Mouse (Mus musculus) heart, embryonic 15.5 days (tissue): Measurements from ENCODE around the gene Mrps2. TPM values are rescaled to one million over a fixed set of nuclear protein-coding genes. Genes with fewer than 3 reads are reported as not detected.
"Not testable (repeated sequence)": the region's sequence is repeated elsewhere in the genome, so short reads cannot be mapped to it uniquely, and the experiment has no call there.

Experiments used
- ATAC-seq: fragments of 200-750 bp; cut with Nextera tagmentation; replicated peaks from 2 replicates; pipeline ENCODE4 v1.8.0; 2017; ENCODE audit warnings: low read depth, moderate TSS enrichment; ENCODE audit not compliant: insufficient number of reproducible peaks, insufficient read depth, low FRiP score
- H3K27ac ChIP-seq: fragments of 300-500 bp; sonication (generic); 2 replicates; pipeline ENCODE4 v1.5.1; 2015; ENCODE audit warnings: mild to moderate bottlenecking, inconsistent platforms
- H3K27me3 ChIP-seq: fragments of 300-500 bp; sonication (generic); 2 replicates; pipeline ENCODE4 v1.6.1; 2015; ENCODE audit warnings: inconsistent platforms
- H3K36me3 ChIP-seq: fragments of 300-500 bp; sonication (generic); 2 replicates; pipeline ENCODE4 v1.6.1; 2015; ENCODE audit warnings: mild to moderate bottlenecking, inconsistent platforms
- H3K4me1 ChIP-seq: fragments of 300-500 bp; sonication (generic); replicated peaks from 2 replicates; pipeline ENCODE4 v1.6.1; 2015; ENCODE audit warnings: inconsistent platforms
- H3K4me2 ChIP-seq: fragments of 300-500 bp; sonication (generic); 2 replicates; pipeline ENCODE4 v1.6.1; 2015; ENCODE audit warnings: inconsistent platforms, mild to moderate bottlenecking, moderate library complexity
- H3K4me3 ChIP-seq: fragments of 300-500 bp; sonication (generic); 2 replicates; pipeline ENCODE4 v1.5.1; 2015; ENCODE audit warnings: mild to moderate bottlenecking, inconsistent platforms
- H3K9ac ChIP-seq: fragments of 300-500 bp; sonication (generic); 2 replicates; pipeline ENCODE4 v1.6.1; 2015; ENCODE audit warnings: mild to moderate bottlenecking, inconsistent platforms
- H3K9me3 ChIP-seq: fragments of 300-500 bp; sonication (generic); replicated peaks from 2 replicates; pipeline ENCODE4 v1.6.1; 2016; ENCODE audit warnings: inconsistent platforms
- WGBS: fragments of 180-500 bp; shearing (Covaris S2); methylation state at CpG from one replicate; pipeline ENCODE4 v1.1.7; 2015; ENCODE audit warnings: mixed read lengths; 5-methylcytosine and 5-hydroxymethylcytosine counted together
- polyA plus RNA-seq: library from polyadenylated mRNA; unstranded; fragments of >200 nt; fragmentation: Nextera tagmentation; extraction: Ambion mirVana; gene quantifications from 2 replicates; pipeline ENCODE4 v1.2.1, GENCODE M21; 2015

Mrps2 gene
- polyA plus RNA-seq, 1 experiment from 2014 or later, result 45.2 TPM

DNA sequence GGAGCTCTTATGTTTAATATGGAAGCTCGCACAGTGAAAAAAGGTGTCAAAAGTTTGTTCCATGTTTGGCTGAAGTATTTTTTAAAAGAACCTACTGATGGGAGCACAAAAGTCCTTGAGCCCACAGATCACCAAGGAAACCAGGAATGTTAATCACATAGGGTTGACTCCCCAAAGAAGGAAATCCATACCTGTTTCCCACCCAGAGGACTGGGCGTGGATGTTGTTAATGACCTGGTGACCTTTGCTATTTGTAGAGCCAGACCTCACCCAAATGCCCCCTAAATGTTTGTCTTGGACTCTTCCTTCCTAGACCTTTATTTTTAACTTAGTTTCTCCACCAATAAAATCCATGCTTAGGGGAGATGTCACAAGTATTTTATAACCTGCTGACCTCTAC lies 2.7 kb downstream of the Mrps2 start:
- WGBS, result 91% methylated on average over 2 of the region's 2 CpGs
- peaks cover 29% of the 10 kb centered on the region for H3K36me3 ChIP-seq
- ATAC-seq, result no peak
- H3K9ac ChIP-seq, result no peak overlapping the region
- peaks cover 7% of the 10 kb centered on the region; the same call in 1 of the 2 replicates for H3K9me3 ChIP-seq
- no peak overlapping the region for H3K27ac ChIP-seq
- H3K4me2 ChIP-seq, result no peak overlapping the region
- H3K4me3 ChIP-seq, result no peak overlapping the region
- H3K4me1 ChIP-seq, result peaks cover 21% of the 10 kb centered on the region
- peaks cover 4% of the 10 kb centered on the region; the same call in 1 of the 2 replicates for H3K27me3 ChIP-seq

DNA sequence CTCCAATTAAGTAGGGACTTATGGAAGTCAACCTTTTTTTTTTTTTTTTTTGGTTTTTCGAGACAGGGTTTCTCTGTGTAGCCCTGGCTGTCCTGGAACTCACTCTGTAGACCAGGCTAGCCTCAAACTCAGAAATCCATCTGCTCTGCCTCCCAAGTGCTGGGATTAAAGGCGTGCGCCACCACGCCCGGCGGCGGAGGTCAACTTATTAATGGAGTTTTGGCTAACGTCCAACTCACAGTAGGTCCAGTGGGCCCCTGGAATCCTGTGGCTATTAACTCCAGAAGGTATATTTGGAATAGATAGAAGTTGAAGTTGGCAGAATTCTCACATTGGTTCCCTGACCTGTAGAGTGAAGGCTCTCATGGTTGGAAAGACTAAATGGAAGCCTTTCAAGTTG lies 4.1 kb downstream of the Mrps2 start:
- H3K4me2 ChIP-seq, H3K4me3 ChIP-seq, H3K27me3 ChIP-seq, ATAC-seq, H3K9me3 ChIP-seq, H3K27ac ChIP-seq, H3K9ac ChIP-seq: not testable (repeated sequence)
- WGBS, result 92% methylated on average over 8 of the region's 8 CpGs
- Histone ChIP-seq H3K4me1 (peaks cover 11% of the 10 kb centered on the region), H3K36me3 (peaks cover 29% of the 10 kb centered on the region)

DNA sequence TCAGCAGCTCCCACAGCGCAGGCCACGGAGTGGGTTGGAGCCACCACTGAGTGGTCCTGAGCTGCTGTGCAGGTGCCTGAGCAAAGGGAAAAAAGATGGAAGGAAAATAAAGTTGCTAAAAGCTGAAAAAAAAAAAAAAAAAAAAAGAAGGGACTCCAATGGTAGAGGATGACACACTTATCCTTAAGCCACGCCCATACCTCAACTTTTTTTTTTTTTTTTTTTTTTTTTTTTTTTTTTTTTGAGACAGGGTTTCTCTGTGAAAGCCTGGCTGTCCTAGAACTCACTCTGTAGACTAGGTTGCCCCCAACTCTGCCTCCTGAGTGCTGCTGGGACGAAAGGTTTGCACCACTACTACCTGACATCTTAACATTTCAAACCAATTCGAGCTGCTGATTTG lies 10.1 kb downstream of the Mrps2 start:
- WGBS, result 82% methylated on average over 5 of the region's 5 CpGs
- not testable (repeated sequence) for H3K9ac ChIP-seq, H3K9me3 ChIP-seq, H3K27me3 ChIP-seq, ATAC-seq, H3K36me3 ChIP-seq, H3K4me3 ChIP-seq, H3K4me2 ChIP-seq, H3K4me1 ChIP-seq, H3K27ac ChIP-seq

DNA sequence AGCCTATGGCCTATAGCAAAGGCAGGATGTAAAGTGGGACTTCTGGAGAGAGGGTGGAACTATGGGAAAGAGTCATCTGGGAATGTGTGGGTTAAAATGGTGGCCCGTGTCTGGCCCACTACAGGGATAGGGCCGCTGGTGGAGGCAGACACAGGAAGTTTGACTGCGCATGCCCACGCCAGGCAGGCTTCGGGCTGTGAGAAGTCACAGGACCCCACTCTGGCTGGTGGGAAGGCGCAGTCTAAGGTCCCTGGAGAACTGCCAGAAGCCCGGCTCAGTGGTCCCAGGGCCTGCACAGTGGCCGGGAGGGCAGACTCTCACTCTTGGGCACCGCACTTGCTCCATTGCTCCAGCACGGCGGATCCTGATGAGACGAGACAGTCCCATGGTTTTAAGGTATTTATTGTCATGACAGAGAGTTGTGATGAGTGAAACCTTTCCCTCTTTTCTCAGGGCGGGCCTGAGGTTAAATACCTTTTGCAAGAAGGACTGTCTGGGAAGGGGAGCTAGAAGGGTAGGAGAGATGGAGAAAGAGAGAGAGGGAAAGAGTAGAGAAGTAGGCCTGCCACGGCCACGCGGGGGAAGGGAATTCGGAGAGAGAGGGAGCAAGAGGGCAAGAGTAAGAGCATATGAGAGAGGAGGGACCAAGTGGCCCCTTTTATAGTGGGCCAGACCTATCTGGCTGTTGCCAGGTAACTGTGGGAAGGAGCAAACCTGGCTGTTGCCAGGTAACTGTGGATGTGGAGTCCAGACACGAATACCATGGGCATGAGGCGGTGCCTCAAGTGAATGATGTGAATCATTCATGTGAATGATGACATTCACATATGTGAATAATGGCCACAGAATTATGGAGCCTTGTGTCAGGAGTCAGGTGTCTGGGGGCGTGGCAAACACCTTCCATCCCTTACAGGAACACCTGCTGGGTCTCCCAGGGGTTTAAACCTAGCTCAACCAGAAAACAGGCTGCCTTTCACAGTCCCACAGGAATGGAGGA lies 11.6 kb downstream of the Mrps2 start:
- Histone ChIP-seq H3K36me3 (no peaks in the 10 kb centered on the region), H3K4me3 (0 out of 2 replicates have a peak overlapping the region, but pooled peaks have one; percentile 11), H3K4me2 (no peak overlapping the region), H3K27me3 (no peaks in the 10 kb centered on the region), H3K4me1 (no peaks in the 10 kb centered on the region), H3K27ac (no peak overlapping the region), H3K9ac (no peak overlapping the region), H3K9me3 (no peaks in the 10 kb centered on the region)
- ATAC-seq, result no peak
- 71% methylated on average over 20 of the region's 20 CpGs for WGBS

DNA sequence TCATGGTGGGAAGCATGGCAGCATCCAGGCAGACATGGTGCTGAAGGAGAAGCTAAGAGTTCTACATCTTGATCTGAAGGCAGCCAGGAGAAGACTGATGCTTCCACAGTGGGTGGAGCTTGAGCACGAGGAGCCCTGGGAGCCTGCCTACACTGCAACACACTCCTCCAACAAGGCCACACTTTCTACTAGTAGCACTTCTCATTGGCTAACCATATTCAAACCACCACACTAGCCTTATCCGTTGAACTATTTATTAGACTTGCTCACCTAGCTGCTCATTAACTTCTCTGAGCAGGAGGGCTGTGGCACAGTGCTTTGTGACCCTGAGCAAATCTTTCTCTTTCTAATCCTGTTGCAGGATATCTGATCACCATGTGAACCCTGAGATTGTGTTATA lies 16.0 kb downstream of the Mrps2 start:
- Histone ChIP-seq H3K9ac (no peak overlapping the region), H3K4me2 (no peak overlapping the region), H3K4me3 (no peak overlapping the region), H3K4me1 (no peaks in the 10 kb centered on the region), H3K9me3 (no peaks in the 10 kb centered on the region), H3K36me3 (no peaks in the 10 kb centered on the region), H3K27ac (no peak overlapping the region), H3K27me3 (no peaks in the 10 kb centered on the region)
- 62% methylated on average over 2 of the region's 2 CpGs for WGBS
- ATAC-seq, result no peak

DNA sequence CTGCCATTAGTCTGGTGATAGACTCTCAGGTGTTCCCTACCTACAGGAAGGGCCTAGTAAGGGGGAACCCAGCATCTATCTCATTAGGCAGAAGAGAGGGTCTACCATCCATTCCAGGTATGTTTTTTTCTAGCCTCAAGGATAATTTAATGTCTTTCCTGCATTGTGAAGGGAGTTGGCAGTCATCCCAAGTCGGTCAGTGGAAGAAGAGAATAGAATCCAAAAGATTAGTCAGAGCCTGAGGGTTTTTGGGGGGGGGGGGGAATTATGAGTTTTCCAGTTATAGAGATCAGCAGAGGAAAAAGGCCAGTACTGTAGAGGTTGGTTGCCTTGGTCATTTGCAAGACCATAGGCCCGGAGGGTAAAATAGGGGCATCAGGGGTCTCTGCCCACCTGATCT lies 26.7 kb downstream of the Mrps2 start:
- Histone ChIP-seq H3K9ac (no peak overlapping the region), H3K4me2 (no peak overlapping the region), H3K27ac (no peak overlapping the region), H3K9me3 (no peaks in the 10 kb centered on the region), H3K36me3 (no peaks in the 10 kb centered on the region), H3K4me1 (no peaks in the 10 kb centered on the region), H3K27me3 (no peaks in the 10 kb centered on the region), H3K4me3 (no peak overlapping the region)
- WGBS, result 67% methylated on average over 2 of the region's 2 CpGs
- ATAC-seq, result no peak

DNA sequence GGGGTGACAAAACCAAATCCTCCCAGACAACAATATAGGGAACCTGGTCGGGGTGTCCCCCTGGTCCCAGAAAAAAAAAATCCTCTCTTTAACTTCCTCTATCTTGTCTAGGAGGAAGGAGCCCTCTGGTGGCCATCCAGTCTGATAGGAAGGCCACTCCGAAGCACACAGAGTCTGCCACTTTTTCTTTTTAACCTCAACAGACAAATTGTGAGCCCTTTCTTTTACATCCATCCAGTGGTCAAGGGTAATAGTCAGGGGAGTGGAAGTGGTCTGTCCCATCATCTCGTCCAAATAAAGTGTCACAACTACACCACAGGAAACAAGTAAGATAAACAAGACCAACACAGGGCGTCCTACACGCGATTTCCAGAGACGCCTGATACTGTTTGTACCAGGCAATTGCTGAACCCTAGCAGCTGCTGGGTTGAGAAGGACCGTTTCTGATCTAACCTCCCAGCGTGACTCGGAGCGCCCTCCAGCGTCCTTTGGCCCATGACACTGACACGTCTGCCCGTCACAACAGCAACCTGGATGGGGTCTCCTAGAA lies 27.4 kb downstream of the Mrps2 start:
- Histone ChIP-seq H3K27ac (no peak overlapping the region), H3K9me3 (no peaks in the 10 kb centered on the region), H3K27me3 (no peaks in the 10 kb centered on the region), H3K4me2 (no peak overlapping the region), H3K36me3 (no peaks in the 10 kb centered on the region), H3K9ac (no peak overlapping the region), H3K4me1 (no peaks in the 10 kb centered on the region), H3K4me3 (no peak overlapping the region)
- ATAC-seq, result no peak
- WGBS, result 74% methylated on average over 14 of the region's 14 CpGs

DNA sequence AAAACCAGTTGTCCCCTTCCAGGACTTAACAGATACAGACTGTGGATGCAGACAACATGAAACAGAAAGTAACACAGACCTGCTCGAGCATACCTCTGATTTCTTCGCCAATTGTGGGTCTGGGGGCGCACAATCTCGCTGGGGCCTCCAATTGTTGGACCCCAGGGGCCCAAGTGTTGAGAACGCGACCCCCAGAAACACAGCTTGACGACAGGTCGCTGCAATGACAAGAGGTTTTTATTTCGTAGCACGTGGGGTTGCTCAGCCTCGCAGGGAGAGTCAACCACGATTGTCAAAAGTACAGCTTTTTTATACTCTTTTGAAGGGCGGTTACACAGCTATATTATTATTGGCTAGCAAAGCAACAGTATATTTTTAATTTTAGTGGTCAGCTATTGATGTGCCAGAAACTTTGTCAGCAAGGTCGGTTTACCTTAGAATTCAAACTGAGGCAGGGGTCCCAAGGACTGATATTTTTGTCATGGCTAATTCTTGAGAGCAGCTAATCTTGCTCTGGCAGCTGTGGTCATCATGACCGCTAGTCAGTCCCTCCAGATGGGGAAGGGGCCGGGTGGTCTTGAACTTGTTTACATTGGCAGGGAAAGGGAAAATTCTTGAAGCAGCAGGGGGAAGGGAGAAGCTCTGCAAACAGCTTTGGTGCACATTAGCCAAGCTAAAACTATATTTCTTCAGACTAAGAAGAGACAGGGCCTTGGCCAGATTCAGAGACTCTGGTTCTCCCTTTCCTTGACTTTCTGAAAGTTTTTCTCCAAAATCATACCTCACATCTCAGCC lies 28.1 kb downstream of the Mrps2 start:
- H3K27me3 ChIP-seq, result no peaks in the 10 kb centered on the region
- no peak overlapping the region for H3K27ac ChIP-seq
- H3K4me1 ChIP-seq, result no peaks in the 10 kb centered on the region
- no peaks in the 10 kb centered on the region for H3K9me3 ChIP-seq
- H3K36me3 ChIP-seq, result no peaks in the 10 kb centered on the region
- ATAC-seq, result no peak
- 72% methylated on average over 16 of the region's 16 CpGs for WGBS
- H3K4me3 ChIP-seq, result no peak overlapping the region
- H3K4me2 ChIP-seq, result no peak overlapping the region
- no peak overlapping the region for H3K9ac ChIP-seq

DNA sequence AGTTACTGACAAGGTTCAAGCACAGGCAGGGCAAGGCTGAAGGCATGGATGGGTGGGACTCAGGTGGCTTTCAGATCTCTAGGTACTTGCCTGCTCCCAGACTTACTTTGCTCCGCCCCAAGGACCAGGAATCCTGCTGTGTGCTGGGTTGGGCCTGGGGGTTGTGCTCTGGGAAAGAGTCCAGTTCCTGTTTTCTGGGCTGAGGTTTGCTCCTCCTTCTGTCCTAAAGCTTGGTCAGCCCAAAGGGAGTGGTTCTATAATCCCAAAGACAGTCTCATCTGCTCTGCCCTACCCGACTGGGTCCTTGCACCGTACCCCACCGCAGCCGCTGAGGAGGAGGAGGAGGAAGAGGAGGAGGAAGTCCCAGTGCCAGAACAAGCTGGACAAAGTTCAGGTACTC lies 28.8 kb downstream of the Mrps2 start, which contains the start of gene Gbgt1:
Gbgt1 (plus strand) TSS at position 221 of the 400 bp plus-strand sequence.
- Histone ChIP-seq H3K4me2 (peak within 1 kb of the TSS; percentile 5; the same call in 1 of the 2 replicates), H3K9ac (no peak within 1 kb of the TSS), H3K27ac (no peak within 1 kb of the TSS), H3K36me3 (no peaks in the 10 kb centered on the region), H3K27me3 (no peaks in the 10 kb centered on the region), H3K9me3 (no peaks in the 10 kb centered on the region), H3K4me3 (no peak within 1 kb of the TSS), H3K4me1 (no peaks in the 10 kb centered on the region)
- 74% methylated on average over 5 of the region's 5 CpGs for WGBS
- ATAC-seq, result no peak

DNA sequence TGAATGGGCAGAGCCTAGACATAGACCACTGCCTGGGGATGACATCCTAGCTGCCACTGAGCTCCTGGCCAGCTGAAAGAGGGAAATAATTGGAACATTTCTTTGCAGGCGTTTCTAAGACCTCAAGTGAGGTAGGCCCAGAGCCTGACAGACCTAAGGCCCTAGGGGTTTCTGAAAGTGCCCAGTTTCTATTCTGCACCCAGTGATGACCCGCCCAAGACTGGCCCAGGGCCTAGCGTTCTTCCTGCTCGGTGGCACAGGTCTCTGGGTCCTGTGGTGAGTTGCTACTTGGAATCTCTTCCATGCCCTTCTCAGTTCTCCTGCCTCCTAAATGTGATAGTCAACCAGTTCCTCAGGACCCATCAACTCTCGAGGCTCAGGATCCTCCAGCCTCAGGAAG lies 29.7 kb downstream of the Mrps2 start:
- Histone ChIP-seq H3K4me1 (no peaks in the 10 kb centered on the region), H3K9ac (no peak overlapping the region), H3K4me2 (no peak overlapping the region), H3K4me3 (no peak overlapping the region), H3K9me3 (no peaks in the 10 kb centered on the region), H3K27me3 (no peaks in the 10 kb centered on the region), H3K36me3 (no peaks in the 10 kb centered on the region), H3K27ac (no peak overlapping the region)
- no peak for ATAC-seq
- WGBS, result 75% methylated on average over 5 of the region's 5 CpGs

DNA sequence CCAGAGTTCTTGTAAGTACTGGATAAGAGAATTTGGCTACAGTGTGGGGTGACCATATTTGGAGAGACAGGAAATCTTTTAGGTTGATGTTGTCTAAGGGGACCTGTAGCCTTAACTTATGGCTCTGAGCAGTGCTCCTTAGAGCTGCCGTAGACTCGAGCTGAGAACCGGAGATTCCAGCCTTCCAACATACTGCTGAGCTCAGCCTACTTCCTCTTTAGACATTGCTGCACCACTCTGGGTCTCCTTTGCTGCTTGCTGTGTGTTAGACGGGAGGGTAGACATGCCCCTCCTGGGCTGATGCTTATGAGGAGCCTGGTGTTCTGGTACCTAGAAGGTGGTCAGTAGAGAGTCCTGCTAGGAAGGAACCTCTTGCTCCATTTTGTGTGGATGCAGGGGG lies 30.6 kb downstream of the Mrps2 start:
- H3K4me3 ChIP-seq, result no peak overlapping the region
- no peak overlapping the region for H3K4me2 ChIP-seq
- no peak for ATAC-seq
- 75% methylated on average over 4 of the region's 4 CpGs for WGBS
- H3K9ac ChIP-seq, result no peak overlapping the region
- H3K9me3 ChIP-seq, result no peaks in the 10 kb centered on the region
- H3K27me3 ChIP-seq, result no peaks in the 10 kb centered on the region
- H3K27ac ChIP-seq, result no peak overlapping the region
- H3K36me3 ChIP-seq, result no peaks in the 10 kb centered on the region
- no peaks in the 10 kb centered on the region for H3K4me1 ChIP-seq
